Mouse (Mus musculus) MEL (cell line): ENCODE measurements around the gene Endod1.
A peak's percentile ranks its signal among the peaks of the same experiment; 100 is the strongest.

ENCODE experiments used
- CHD1 ChIP-seq: IDR thresholded peaks from 2 replicates; pipeline ENCODE4 v1.6.1; 2012; ENCODE audit warnings: low read depth, mild to moderate bottlenecking, inconsistent platforms, low read length, improper control_type of control experiment
- CTCF ChIP-seq, 3 experiments: IDR thresholded peaks in 2 of 3; conservative IDR thresholded peaks in 1 of 3; 2 replicates each; pipeline ENCODE4 v1.5.1; 2011 to 2012; ENCODE audit warnings: low read length in 3 of 3, low read depth in 2 of 3, mild to moderate bottlenecking in 2 of 3, improper control_type of control experiment in 1 of 3, inconsistent platforms in 1 of 3, mixed read lengths in 1 of 3, moderate library complexity in 1 of 3; ENCODE audit not compliant: control insufficient read depth in 1 of 3, insufficient read depth in 1 of 3, poor library complexity in 1 of 3, severe bottlenecking in 1 of 3
- GABPA ChIP-seq: IDR thresholded peaks from 2 replicates; pipeline ENCODE4 v1.6.1; 2012; ENCODE audit warnings: low read depth, mild to moderate bottlenecking, inconsistent platforms, low read length, improper control_type of control experiment, moderate library complexity
- GATA1 ChIP-seq: IDR thresholded peaks from 2 replicates; pipeline ENCODE4 v1.6.1; 2011; ENCODE audit warnings: low read depth, low read length, improper control_type of control experiment
- MYC ChIP-seq: IDR thresholded peaks from 2 replicates; pipeline ENCODE4 v1.6.1; 2011; ENCODE audit warnings: low read depth, mild to moderate bottlenecking, low read length, improper control_type of control experiment, moderate library complexity
- NRF1 ChIP-seq: IDR thresholded peaks from 2 replicates; pipeline ENCODE4 v1.6.1; 2014; ENCODE audit warnings: low read depth, mild to moderate bottlenecking, inconsistent platforms, low read length, improper control_type of control experiment, moderate library complexity; ENCODE audit not compliant: poor library complexity, insufficient read depth, severe bottlenecking
- POLR2A ChIP-seq, 2 experiments: IDR thresholded peaks; 2 replicates each; pipeline ENCODE4 v1.6.1; 2011 to 2012; ENCODE audit warnings: low read length in 2 of 2, mild to moderate bottlenecking in 2 of 2, control low read depth in 1 of 2, improper control_type of control experiment in 1 of 2, low read depth in 1 of 2, moderate library complexity in 1 of 2; ENCODE audit not compliant: control insufficient read depth in 1 of 2, insufficient read depth in 1 of 2, poor library complexity in 1 of 2
- SMC3 ChIP-seq: IDR thresholded peaks from 2 replicates; pipeline ENCODE4 v1.6.1; 2011; ENCODE audit warnings: low read depth, low read length, improper control_type of control experiment
- TAL1 ChIP-seq: IDR thresholded peaks from 2 replicates; pipeline ENCODE4 v1.6.1; 2012; ENCODE audit warnings: mild to moderate bottlenecking, inconsistent platforms, low read length, moderate library complexity, mixed read lengths
- TBP ChIP-seq: IDR thresholded peaks from 2 replicates; pipeline ENCODE4 v1.8.0; 2011; ENCODE audit warnings: low read depth, low read length, improper control_type of control experiment
- ZNF384 ChIP-seq: IDR thresholded peaks from 2 replicates; pipeline ENCODE4 v1.6.1; 2012; ENCODE audit warnings: low read depth, mild to moderate bottlenecking, inconsistent platforms, low read length, improper control_type of control experiment

GRCm38 (mm10) chr9:14348416-14348815 is 32.9 kb downstream of the Endod1 start:
- no peak for TF ChIP-seq CHD1
- TF ChIP-seq CTCF (IDR thresholded peaks at IDR 0.05 in 2 of 3, conservative IDR thresholded peaks at IDR 0.05 in 1 of 3; ENCODE audit: control insufficient read depth in 1 of 3, insufficient read depth in 1 of 3, low read depth in 2 of 3, low read length in 3 of 3, poor library complexity in 1 of 3, severe bottlenecking in 1 of 3) = peak in 2 of 3 experiments; percentile 98 to 99
- no peak for TF ChIP-seq NRF1
- no peak for TF ChIP-seq TAL1
- no peak for TF ChIP-seq GATA1
- TF ChIP-seq MYC = peak; percentile 98
- TF ChIP-seq TBP = no peak
- TF ChIP-seq POLR2A (IDR thresholded peaks at IDR 0.05; ENCODE audit: control insufficient read depth in 1 of 2, insufficient read depth in 1 of 2, low read depth in 1 of 2, low read length in 2 of 2, poor library complexity in 1 of 2) = no peak
- peak; percentile 100 for TF ChIP-seq SMC3
- TF ChIP-seq ZNF384 = no peak
- TF ChIP-seq GABPA = no peak
